Mouse (Mus musculus): Measurements from ENCODE around the gene Slc22a5. TPM values are rescaled to one million over a fixed set of nuclear protein-coding genes. Genes with fewer than 3 reads are reported as not detected.
"Not testable (repeated sequence)": the region's sequence is repeated elsewhere in the genome, so short reads cannot be mapped to it uniquely, and the experiment has no call there.

Slc22a5 gene
- polyA plus RNA-seq, 2 experiments, result 8.9 to 11.4 TPM

GRCm38 (mm10) chr11:53889091-53889645, 2.3 kb downstream of the Slc22a5 start:
- Histone ChIP-seq H3K4me1 (ENCODE audit: control insufficient read depth, insufficient read depth, low read length) (peaks cover 9% of the 10 kb centered on the region; the same call in 1 of the 2 replicates), H3K36me3 (ENCODE audit: control insufficient read depth, insufficient read depth, low read length) (no peaks in the 10 kb centered on the region), H3K4me2 (replicated peaks; ENCODE audit: low read depth, low read length, severe bottlenecking) (no peak overlapping the region), H3K9me3 (ENCODE audit: control insufficient read depth, low read length) (no peaks in the 10 kb centered on the region), H3K27me3 (ENCODE audit: control insufficient read depth, insufficient read depth, low read length) (no peaks in the 10 kb centered on the region), H3K9ac (ENCODE audit: low read depth, low read length, severe bottlenecking) (no peak overlapping the region), H3K27ac (replicated peaks; ENCODE audit: low read depth, low read length) (no peak overlapping the region), H3K4me3 (replicated peaks; ENCODE audit: low read length) (no peak overlapping the region)
- no peak for ATAC-seq (ENCODE audit: low FRiP score, low read depth)
- WGBS, result 52% methylated on average over 4 of the region's 4 CpGs
- DNase-seq (ENCODE audit: low spot score), result no peak
- TF ChIP-seq POLR2A (IDR thresholded peaks at IDR 0.05; ENCODE audit: borderline replicate concordance, extremely low read depth, insufficient read depth, insufficient read length), result no peak

GRCm38 (mm10) chr11:53888242-53888641, 3.2 kb downstream of the Slc22a5 start:
- H3K4me2 ChIP-seq (replicated peaks; ENCODE audit: low read depth, low read length, severe bottlenecking), result no peak overlapping the region
- H3K4me1 ChIP-seq (ENCODE audit: control insufficient read depth, insufficient read depth, low read length), result peaks cover 9% of the 10 kb centered on the region; the same call in 1 of the 2 replicates
- no peaks in the 10 kb centered on the region for H3K36me3 ChIP-seq (ENCODE audit: control insufficient read depth, insufficient read depth, low read length)
- H3K9me3 ChIP-seq (ENCODE audit: control insufficient read depth, low read length), result no peaks in the 10 kb centered on the region
- H3K27ac ChIP-seq (replicated peaks; ENCODE audit: low read depth, low read length), result no peak overlapping the region
- WGBS, result 78% methylated on average over 4 of the region's 4 CpGs
- no peak for TF ChIP-seq POLR2A (IDR thresholded peaks at IDR 0.05; ENCODE audit: borderline replicate concordance, extremely low read depth, insufficient read depth, insufficient read length)
- no peak overlapping the region for H3K9ac ChIP-seq (ENCODE audit: low read depth, low read length, severe bottlenecking)
- DNase-seq (ENCODE audit: low spot score), result no peak
- H3K27me3 ChIP-seq (ENCODE audit: control insufficient read depth, insufficient read depth, low read length), result no peaks in the 10 kb centered on the region
- no peak for ATAC-seq (ENCODE audit: low FRiP score, low read depth)
- H3K4me3 ChIP-seq (replicated peaks; ENCODE audit: low read length), result no peak overlapping the region

- Histone ChIP-seq H3K27ac (replicated peaks; ENCODE audit: low read depth, low read length) (no peak overlapping the region), H3K9me3 (ENCODE audit: control insufficient read depth, low read length) (no peaks in the 10 kb centered on the region), H3K36me3 (ENCODE audit: control insufficient read depth, insufficient read depth, low read length) (no peaks in the 10 kb centered on the region), H3K4me1 (ENCODE audit: control insufficient read depth, insufficient read depth, low read length) (no peaks in the 10 kb centered on the region), H3K9ac (ENCODE audit: low read depth, low read length, severe bottlenecking) (no peak overlapping the region), H3K4me3 (replicated peaks; ENCODE audit: low read length) (no peak overlapping the region), H3K4me2 (replicated peaks; ENCODE audit: low read depth, low read length, severe bottlenecking) (no peak overlapping the region), H3K27me3 (ENCODE audit: control insufficient read depth, insufficient read depth, low read length) (no peaks in the 10 kb centered on the region)
- no peak for ATAC-seq (ENCODE audit: low FRiP score, low read depth)
- DNase-seq (ENCODE audit: low spot score), result no peak
- TF ChIP-seq POLR2A (IDR thresholded peaks at IDR 0.05; ENCODE audit: borderline replicate concordance, extremely low read depth, insufficient read depth, insufficient read length), result no peak
- 95% methylated on average over 2 of the region's 2 CpGs for WGBS
Observed at GRCm38 (mm10) chr11:53883287-53883686, 8.2 kb downstream of the Slc22a5 start.

GRCm38 (mm10) chr11:53878096-53878495, 13.4 kb downstream of the Slc22a5 start:
- 81% methylated on average over 5 of the region's 5 CpGs for WGBS
- H3K4me1 ChIP-seq (ENCODE audit: control insufficient read depth, insufficient read depth, low read length); ATAC-seq (ENCODE audit: low FRiP score, low read depth); H3K9ac ChIP-seq (ENCODE audit: low read depth, low read length, severe bottlenecking); H3K4me3 ChIP-seq (replicated peaks; ENCODE audit: low read length); H3K27me3 ChIP-seq (ENCODE audit: control insufficient read depth, insufficient read depth, low read length); H3K36me3 ChIP-seq (ENCODE audit: control insufficient read depth, insufficient read depth, low read length); DNase-seq (ENCODE audit: low spot score); H3K4me2 ChIP-seq (replicated peaks; ENCODE audit: low read depth, low read length, severe bottlenecking); H3K27ac ChIP-seq (replicated peaks; ENCODE audit: low read depth, low read length); H3K9me3 ChIP-seq (ENCODE audit: control insufficient read depth, low read length): not testable (repeated sequence)

- Histone ChIP-seq H3K36me3 (ENCODE audit: control insufficient read depth, insufficient read depth, low read length) (no peaks in the 10 kb centered on the region), H3K4me1 (ENCODE audit: control insufficient read depth, insufficient read depth, low read length) (no peaks in the 10 kb centered on the region), H3K4me3 (replicated peaks; ENCODE audit: low read length) (no peak overlapping the region), H3K27me3 (ENCODE audit: control insufficient read depth, insufficient read depth, low read length) (no peaks in the 10 kb centered on the region), H3K9me3 (ENCODE audit: control insufficient read depth, low read length) (no peaks in the 10 kb centered on the region), H3K4me2 (replicated peaks; ENCODE audit: low read depth, low read length, severe bottlenecking) (no peak overlapping the region), H3K9ac (ENCODE audit: low read depth, low read length, severe bottlenecking) (no peak overlapping the region), H3K27ac (replicated peaks; ENCODE audit: low read depth, low read length) (no peak overlapping the region)
- DNase-seq (ENCODE audit: low spot score) (no peak), ATAC-seq (ENCODE audit: low FRiP score, low read depth) (no peak)
- 87% methylated on average over 4 of the region's 4 CpGs for WGBS
- no peak for TF ChIP-seq POLR2A (IDR thresholded peaks at IDR 0.05; ENCODE audit: borderline replicate concordance, extremely low read depth, insufficient read depth, insufficient read length)
Observed at GRCm38 (mm10) chr11:53876488-53876887, 15.0 kb downstream of the Slc22a5 start.

GRCm38 (mm10) chr11:53874706-53875105, 16.8 kb downstream of the Slc22a5 start:
- Histone ChIP-seq H3K4me3 (replicated peaks; ENCODE audit: low read length) (no peak overlapping the region), H3K36me3 (ENCODE audit: control insufficient read depth, insufficient read depth, low read length) (0 out of 2 replicates have a peak, but pooled peaks cover 3% of the 10 kb centered on the region), H3K27me3 (ENCODE audit: control insufficient read depth, insufficient read depth, low read length) (no peaks in the 10 kb centered on the region), H3K4me1 (ENCODE audit: control insufficient read depth, insufficient read depth, low read length) (no peaks in the 10 kb centered on the region), H3K9ac (ENCODE audit: low read depth, low read length, severe bottlenecking) (no peak overlapping the region), H3K27ac (replicated peaks; ENCODE audit: low read depth, low read length) (no peak overlapping the region), H3K9me3 (ENCODE audit: control insufficient read depth, low read length) (no peaks in the 10 kb centered on the region), H3K4me2 (replicated peaks; ENCODE audit: low read depth, low read length, severe bottlenecking) (no peak overlapping the region)
- ATAC-seq (ENCODE audit: low FRiP score, low read depth) (no peak), DNase-seq (ENCODE audit: low spot score) (no peak)
- 71% methylated on average over 4 of the region's 4 CpGs for WGBS
- TF ChIP-seq POLR2A (IDR thresholded peaks at IDR 0.05; ENCODE audit: borderline replicate concordance, extremely low read depth, insufficient read depth, insufficient read length), result no peak

- 74% methylated on average over 5 of the region's 5 CpGs for WGBS
- ATAC-seq (ENCODE audit: low FRiP score, low read depth), result not testable (repeated sequence)
Observed at GRCm38 (mm10) chr11:53873909-53874704, 17.4 kb downstream of the Slc22a5 start.

More at GRCm38 (mm10) chr11:53873909-53874704, 17.4 kb downstream of the Slc22a5 start:
- not testable (repeated sequence) for H3K4me1 ChIP-seq (ENCODE audit: control insufficient read depth, insufficient read depth, low read length); H3K27me3 ChIP-seq (ENCODE audit: control insufficient read depth, insufficient read depth, low read length); H3K9me3 ChIP-seq (ENCODE audit: control insufficient read depth, low read length); H3K4me3 ChIP-seq (replicated peaks; ENCODE audit: low read length); H3K27ac ChIP-seq (replicated peaks; ENCODE audit: low read depth, low read length); H3K4me2 ChIP-seq (replicated peaks; ENCODE audit: low read depth, low read length, severe bottlenecking); H3K9ac ChIP-seq (ENCODE audit: low read depth, low read length, severe bottlenecking); DNase-seq (ENCODE audit: low spot score); H3K36me3 ChIP-seq (ENCODE audit: control insufficient read depth, insufficient read depth, low read length)
